Mouse (Mus musculus): Measurements from ENCODE around the gene Gm11096.

The Gm11096 gene

GRCm38 (mm10) chr17:81480351-81481161 lies 39.0 kb downstream of the Gm11096 start:
- in situ Hi-C loops (cut with MboI; ENCODE audit: low sequenced_read_pairs) = no loop called here

GRCm38 (mm10) chr17:81481843-81482490 lies 40.4 kb downstream of the Gm11096 start:
- in situ Hi-C loops (cut with MboI; ENCODE audit: low sequenced_read_pairs) = no loop called here

- in situ Hi-C loops (cut with MboI; ENCODE audit: low sequenced_read_pairs) = no loop called here
Measured at GRCm38 (mm10) chr17:81486388-81486787, 44.8 kb downstream of the Gm11096 start.
